Mouse (Mus musculus) neural tube, embryonic 11.5 days (tissue): ENCODE data around the gene Krtap11-1. TPM values are rescaled to one million over a fixed set of nuclear protein-coding genes. Genes with fewer than 3 reads are reported as not detected.

Source experiments
- ATAC-seq: fragments of 200-750 bp; cut with Nextera tagmentation; 2 replicates; pipeline ENCODE4 v1.8.0; 2017; ENCODE audit warnings: moderate number of reproducible peaks, mild to moderate bottlenecking, moderate TSS enrichment, moderate library complexity; ENCODE audit not compliant: insufficient read depth, low FRiP score, low TSS enrichment
- DNase-seq: peaks from one replicate; pipeline ENCODE4 v3.0.0-alpha.2; 2015; ENCODE audit warnings: low spot score
- H3K27ac ChIP-seq: fragments of 300-500 bp; sonication (generic); 2 replicates; pipeline ENCODE4 v1.5.1; 2014; ENCODE audit warnings: low read depth, mild to moderate bottlenecking, low read length
- H3K27me3 ChIP-seq: fragments of 300-500 bp; sonication (generic); 2 replicates; pipeline ENCODE4 v1.6.1; 2014; ENCODE audit warnings: mild to moderate bottlenecking, low read length, mixed read lengths; ENCODE audit not compliant: control insufficient read depth, insufficient read depth
- H3K36me3 ChIP-seq: fragments of 300-500 bp; sonication (generic); 2 replicates; pipeline ENCODE4 v1.6.1; 2014; ENCODE audit warnings: mild to moderate bottlenecking, low read length, moderate library complexity, mixed read lengths; ENCODE audit not compliant: control insufficient read depth, insufficient read depth
- H3K4me1 ChIP-seq: fragments of 300-500 bp; sonication (generic); 2 replicates; pipeline ENCODE4 v1.6.1; 2014; ENCODE audit warnings: low read length, mixed read lengths; ENCODE audit not compliant: control insufficient read depth, insufficient read depth
- H3K4me2 ChIP-seq: fragments of 300-500 bp; sonication (generic); 2 replicates; pipeline ENCODE4 v1.6.1; 2014; ENCODE audit warnings: low read depth, mild to moderate bottlenecking, moderate library complexity
- H3K4me3 ChIP-seq: fragments of 300-500 bp; sonication (generic); 2 replicates; pipeline ENCODE4 v1.5.1; 2014; ENCODE audit warnings: low read depth, low read length
- H3K9ac ChIP-seq: fragments of 300-500 bp; sonication (generic); 2 replicates; pipeline ENCODE4 v1.6.1; 2014; ENCODE audit warnings: mild to moderate bottlenecking, low read length
- H3K9me3 ChIP-seq: fragments of 300-500 bp; sonication (generic); 2 replicates; pipeline ENCODE4 v1.6.1; 2016; ENCODE audit warnings: low read length; ENCODE audit not compliant: control insufficient read depth
- WGBS: fragments of 180-500 bp; shearing (Covaris S2); extraction: QIAGEN DNeasy Blood & Tissue Kit; methylation state at CpG from one replicate; pipeline ENCODE4 v1.1.7; 2014; 5-methylcytosine and 5-hydroxymethylcytosine counted together
- polyA plus RNA-seq: library from polyadenylated mRNA; unstranded; fragments of >200 nt; fragmentation: Nextera tagmentation; extraction: Ambion mirVana; gene quantifications from 2 replicates; pipeline ENCODE4 v1.2.1, GENCODE M21; 2014

The Krtap11-1 gene
- polyA plus RNA-seq, 1 experiment from 2014 or later: not detected

- WGBS: 93% methylated on average over 2 of the region's 2 CpGs
- H3K27me3 ChIP-seq: no peaks in the 10 kb centered on the region
- no peak overlapping the region for H3K27ac ChIP-seq
- DNase-seq (no peak), ATAC-seq (no peak)
- H3K4me3 ChIP-seq: no peak overlapping the region
- H3K9me3 ChIP-seq: no peaks in the 10 kb centered on the region
- H3K4me1 ChIP-seq: no peaks in the 10 kb centered on the region
- H3K9ac ChIP-seq: no peak overlapping the region
- no peaks in the 10 kb centered on the region for H3K36me3 ChIP-seq
- no peak overlapping the region for H3K4me2 ChIP-seq
Observed at GRCm38 (mm10) chr16:89581658-89582057, 10.7 kb upstream of the Krtap11-1 start.

DNA sequence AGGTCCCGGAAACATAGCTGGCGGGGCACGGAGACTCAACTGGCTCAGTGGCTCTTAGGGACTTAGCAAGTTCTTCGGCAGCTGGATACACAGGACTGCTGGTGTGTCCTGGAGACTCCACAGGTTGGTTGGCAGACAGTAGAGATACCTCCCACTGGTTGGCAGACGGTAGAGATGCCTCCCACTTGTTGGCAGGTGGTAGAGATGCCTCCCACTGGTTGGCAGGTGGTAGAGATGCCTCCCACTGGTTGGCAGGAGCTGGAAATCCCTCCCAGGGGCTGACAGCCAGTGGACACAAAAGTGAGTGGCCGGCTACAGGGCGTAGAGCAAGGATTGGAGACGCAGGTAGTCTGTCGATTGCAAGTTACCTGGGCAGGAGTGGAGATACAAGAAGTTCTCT lies 467 bp downstream of the Krtap11-1 start:
- Histone ChIP-seq H3K9ac (no peak overlapping the region), H3K4me2 (no peak overlapping the region), H3K4me1 (no peaks in the 10 kb centered on the region), H3K36me3 (no peaks in the 10 kb centered on the region), H3K9me3 (no peaks in the 10 kb centered on the region), H3K27me3 (no peaks in the 10 kb centered on the region), H3K27ac (no peak overlapping the region), H3K4me3 (no peak overlapping the region)
- no peak for DNase-seq
- 91% methylated on average over 9 of the region's 9 CpGs for WGBS
- ATAC-seq: no peak

- DNase-seq (no peak), ATAC-seq (no peak)
- Histone ChIP-seq H3K4me3 (no peak overlapping the region), H3K27ac (no peak overlapping the region), H3K27me3 (no peaks in the 10 kb centered on the region), H3K4me1 (no peaks in the 10 kb centered on the region), H3K9ac (no peak overlapping the region), H3K36me3 (no peaks in the 10 kb centered on the region), H3K9me3 (no peaks in the 10 kb centered on the region), H3K4me2 (no peak overlapping the region)
- WGBS: 85% methylated on average over 6 of the region's 6 CpGs
Observed at GRCm38 (mm10) chr16:89569136-89569535, 1.8 kb downstream of the Krtap11-1 start.

- WGBS: 84% methylated on average over 7 of the region's 7 CpGs
- H3K4me2 ChIP-seq: no peak overlapping the region
- no peak for ATAC-seq
Observed at GRCm38 (mm10) chr16:89568141-89568540, 2.8 kb downstream of the Krtap11-1 start.

DNA sequence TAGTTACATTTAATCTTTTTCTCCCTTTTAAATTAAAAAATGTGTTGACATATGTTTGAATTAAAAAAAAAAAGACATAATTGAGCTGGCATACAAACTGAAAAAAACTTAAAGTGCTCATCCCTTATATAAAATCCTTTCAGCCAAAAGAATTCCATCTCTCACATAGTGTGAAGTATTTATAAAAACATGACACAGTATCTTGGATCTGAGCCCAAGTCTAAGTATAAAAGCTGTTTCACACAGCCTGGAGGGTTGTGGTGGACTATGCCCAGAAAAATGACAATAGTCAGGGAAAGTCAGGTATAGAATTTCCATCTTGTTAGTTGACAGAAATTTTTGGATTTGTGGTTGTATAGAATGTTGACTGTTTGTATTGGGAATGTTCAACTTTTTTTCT lies 20.7 kb downstream of the Krtap11-1 start:
- no peaks in the 10 kb centered on the region for H3K27me3 ChIP-seq
- no peak overlapping the region for H3K4me3 ChIP-seq
- H3K36me3 ChIP-seq: no peaks in the 10 kb centered on the region
- no peaks in the 10 kb centered on the region for H3K9me3 ChIP-seq
- no peak overlapping the region for H3K27ac ChIP-seq
- no peak overlapping the region for H3K4me2 ChIP-seq
- no peak overlapping the region for H3K9ac ChIP-seq
- ATAC-seq (no peak), DNase-seq (no peak)
- H3K4me1 ChIP-seq: no peaks in the 10 kb centered on the region

More at GRCm38 (mm10) chr16:89568141-89568540, 2.8 kb downstream of the Krtap11-1 start:
- Histone ChIP-seq H3K4me3 (no peak overlapping the region), H3K27me3 (no peaks in the 10 kb centered on the region), H3K4me1 (no peaks in the 10 kb centered on the region), H3K36me3 (no peaks in the 10 kb centered on the region), H3K9me3 (no peaks in the 10 kb centered on the region), H3K9ac (no peak overlapping the region), H3K27ac (no peak overlapping the region)
- DNase-seq: no peak

DNA sequence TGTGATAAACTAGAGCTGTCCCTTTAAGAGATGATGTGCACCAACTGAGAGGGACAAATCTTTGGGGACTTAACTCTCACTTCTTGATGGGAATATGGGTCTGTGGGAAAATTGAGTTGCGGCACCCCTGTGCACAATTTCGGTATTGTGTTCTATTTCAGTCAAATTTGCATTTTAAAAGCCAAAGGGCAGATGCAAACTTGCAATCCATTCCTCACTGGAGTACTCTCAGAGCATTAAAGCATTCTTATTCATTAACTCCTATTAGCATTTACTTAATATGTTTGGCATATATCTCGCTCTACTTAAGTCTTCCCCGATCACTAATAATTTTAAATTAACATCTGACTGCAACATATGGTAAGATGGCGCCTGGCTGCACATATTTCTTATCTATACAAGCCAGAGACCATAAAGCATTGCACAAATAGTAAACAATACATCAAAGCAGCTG lies 32.9 kb downstream of the Krtap11-1 start:
- H3K27me3 ChIP-seq: no peaks in the 10 kb centered on the region
- 62% methylated on average over 5 of the region's 5 CpGs for WGBS
- DNase-seq (no peak), ATAC-seq (peak; percentile 58; the same call in 1 of the 2 replicates)
- no peak overlapping the region for H3K4me3 ChIP-seq
- H3K4me1 ChIP-seq: no peaks in the 10 kb centered on the region
- H3K9ac ChIP-seq: no peak overlapping the region
- no peak overlapping the region for H3K27ac ChIP-seq
- H3K4me2 ChIP-seq: no peak overlapping the region
- H3K36me3 ChIP-seq: no peaks in the 10 kb centered on the region
- H3K9me3 ChIP-seq: no peaks in the 10 kb centered on the region

DNA sequence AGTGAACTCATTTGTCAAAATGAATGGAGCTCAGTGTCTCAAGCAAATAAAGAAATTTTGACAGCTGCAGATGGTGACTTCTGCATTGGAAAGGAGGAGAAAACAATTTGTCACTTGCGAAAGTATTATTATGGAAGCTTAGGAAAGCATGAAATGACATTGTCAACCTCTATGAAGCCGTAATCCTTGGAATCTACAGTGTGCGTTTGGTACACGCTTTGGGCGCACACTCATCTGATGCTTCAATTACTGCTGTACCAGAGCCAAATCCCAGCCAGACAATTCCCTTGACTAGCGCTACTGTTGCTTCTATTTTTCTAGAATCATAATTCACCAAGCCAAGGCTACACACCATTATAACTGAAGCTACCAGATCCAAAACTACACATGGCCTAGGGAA lies 33.6 kb downstream of the Krtap11-1 start:
- ATAC-seq: no peak
- WGBS: 90% methylated on average over 6 of the region's 6 CpGs

DNA sequence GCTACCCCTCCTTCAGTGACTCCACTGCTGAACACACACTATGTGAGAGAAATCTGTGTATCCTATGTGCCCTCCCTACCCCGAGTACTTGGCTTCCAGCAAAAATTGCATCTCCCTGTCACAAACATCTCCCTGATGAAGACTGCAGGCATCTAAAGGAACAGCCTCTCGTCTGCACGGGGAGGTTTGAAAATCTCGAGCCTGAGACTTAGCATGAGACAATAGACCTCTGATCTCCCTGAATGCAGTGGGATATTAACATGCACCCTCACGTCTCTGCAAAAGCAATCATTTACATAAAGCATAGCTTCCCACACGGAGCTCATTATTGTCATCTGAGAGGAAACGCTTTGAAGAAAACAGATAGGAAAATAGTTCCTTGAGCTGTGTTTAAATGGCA lies 40.4 kb downstream of the Krtap11-1 start:
- peak; percentile 45 for DNase-seq
- WGBS: 43% methylated on average over 7 of the region's 7 CpGs
- no peaks in the 10 kb centered on the region for H3K4me1 ChIP-seq
- no peak overlapping the region for H3K27ac ChIP-seq
- H3K27me3 ChIP-seq: no peaks in the 10 kb centered on the region
- peak; percentile 69; the same call in 1 of the 2 replicates for ATAC-seq
- no peaks in the 10 kb centered on the region for H3K36me3 ChIP-seq
- H3K4me3 ChIP-seq: no peak overlapping the region
- no peaks in the 10 kb centered on the region for H3K9me3 ChIP-seq
- H3K4me2 ChIP-seq: no peak overlapping the region
- no peak overlapping the region for H3K9ac ChIP-seq

More for the DNA sequence above, 33.6 kb downstream of the Krtap11-1 start:
- no peaks in the 10 kb centered on the region for H3K36me3 ChIP-seq
- H3K27me3 ChIP-seq: no peaks in the 10 kb centered on the region
- H3K9ac ChIP-seq: no peak overlapping the region
- no peaks in the 10 kb centered on the region for H3K4me1 ChIP-seq
- no peak overlapping the region for H3K27ac ChIP-seq
- H3K9me3 ChIP-seq: no peaks in the 10 kb centered on the region
- H3K4me3 ChIP-seq: no peak overlapping the region
- DNase-seq: no peak
- no peak overlapping the region for H3K4me2 ChIP-seq

DNA sequence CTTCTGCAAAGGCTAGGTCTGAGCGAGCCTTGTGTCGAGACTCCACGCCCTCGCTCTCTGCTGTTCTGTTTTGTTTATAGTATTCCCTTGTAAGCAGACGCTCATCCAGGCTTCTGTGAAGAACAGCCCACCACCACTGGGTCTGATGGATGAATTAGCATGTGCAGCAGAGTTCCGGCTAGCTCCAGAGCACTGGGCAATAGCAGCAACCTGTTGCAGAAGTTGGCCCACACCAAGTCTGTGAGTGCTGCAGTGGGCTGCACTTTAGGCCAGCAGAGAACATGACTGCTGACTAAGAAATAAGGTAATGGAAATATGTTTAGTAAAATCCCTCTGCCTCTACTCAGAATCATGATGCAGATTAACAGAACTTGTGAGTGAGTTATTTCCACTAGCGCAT lies 41.1 kb downstream of the Krtap11-1 start:
- Histone ChIP-seq H3K4me1 (no peaks in the 10 kb centered on the region), H3K36me3 (no peaks in the 10 kb centered on the region), H3K4me3 (no peak overlapping the region), H3K9ac (no peak overlapping the region), H3K4me2 (no peak overlapping the region), H3K27ac (no peak overlapping the region), H3K27me3 (no peaks in the 10 kb centered on the region), H3K9me3 (no peaks in the 10 kb centered on the region)
- DNase-seq (no peak), ATAC-seq (0 out of 2 replicates have a peak, but pooled peaks have one; percentile 11)
- 65% methylated on average over 7 of the region's 7 CpGs for WGBS
